Mouse (Mus musculus): ENCODE measurements at regions not wholly inside any gene's neighbourhood (a gene's known extent, or its start where the extent isn't known, plus 50 kb on each side); places are given as distances from the start of the nearest gene placed in this dataset.
A peak's percentile ranks its signal among the peaks of the same experiment; 100 is the strongest.

GRCm38 (mm10) chr17:94165305-94165860 is 584.4 kb downstream of the Mettl4 start:
- no peak for DNase-seq (ENCODE audit: low read depth, low spot score)

GRCm38 (mm10) chr17:94144298-94144697 is 605.5 kb downstream of the Mettl4 start:
- no peak for DNase-seq (ENCODE audit: low read depth, low spot score)

GRCm38 (mm10) chr17:94133201-94133600 is 616.6 kb downstream of the Mettl4 start:
- no peak for DNase-seq (ENCODE audit: low read depth, low spot score)

GRCm38 (mm10) chr17:94093984-94094660 is 655.7 kb downstream of the Mettl4 start:
- no peak for DNase-seq (ENCODE audit: low read depth, low spot score)

GRCm38 (mm10) chr17:94054436-94055060 is 695.3 kb downstream of the Mettl4 start:
- no peak for DNase-seq (ENCODE audit: low read depth, low spot score)

- DNase-seq (ENCODE audit: low read depth, low spot score), result no peak
These were observed 701.3 kb downstream of the Mettl4 start for GRCm38 (mm10) chr17:94048475-94048874.

- DNase-seq (ENCODE audit: low read depth, low spot score), result no peak
These were observed 711.6 kb downstream of the Mettl4 start for GRCm38 (mm10) chr17:94038221-94038620.

- DNase-seq (ENCODE audit: low read depth, low spot score), result peak; percentile 53
These were observed 737.4 kb downstream of the Mettl4 start for GRCm38 (mm10) chr17:94012386-94012785.

- peak; percentile 88 for DNase-seq (ENCODE audit: low read depth, low spot score)
These were observed 747.7 kb downstream of the Mettl4 start for GRCm38 (mm10) chr17:94002095-94002494.

GRCm38 (mm10) chr17:94001515-94001914 is 748.3 kb downstream of the Mettl4 start:
- DNase-seq (ENCODE audit: low read depth, low spot score), result peak; percentile 38

- DNase-seq (ENCODE audit: low read depth, low spot score), result no peak
These were observed 762.9 kb downstream of the Mettl4 start for GRCm38 (mm10) chr17:93986932-93987331.

All from 3T3-L1 (cell line).